Mouse (Mus musculus) spleen, adult 2 months (tissue): ENCODE data around the gene Tecpr2. TPM values are rescaled to one million over a fixed set of nuclear protein-coding genes. Genes with fewer than 3 reads are reported as not detected.

Experiments
- DNase-seq, 2 experiments: peaks; one replicate each; pipeline versions ENCODE4 v3.0.0 to v3.0.0-alpha.2; 2012 to 2021; ENCODE audit warnings: low spot score in 2 of 2, low read depth in 1 of 2
- H3K27ac ChIP-seq: fragments of 200-500 bp; 2 replicates; pipeline ENCODE4 v1.5.1; 2012; ENCODE audit warnings: low read length, inconsistent platforms; ENCODE audit not compliant: insufficient read depth
- H3K27me3 ChIP-seq: fragments of 200-500 bp; 2 replicates; pipeline ENCODE4 v1.6.1; 2012; ENCODE audit warnings: mild to moderate bottlenecking, moderate library complexity, low read length, inconsistent platforms; ENCODE audit not compliant: control insufficient read depth, insufficient read depth
- H3K36me3 ChIP-seq: fragments of 200-500 bp; 2 replicates; pipeline ENCODE4 v1.6.1; 2012; ENCODE audit warnings: mild to moderate bottlenecking, low read length, inconsistent platforms; ENCODE audit not compliant: control insufficient read depth, insufficient read depth
- H3K4me1 ChIP-seq: fragments of 200-500 bp; 2 replicates; pipeline ENCODE4 v1.6.1; 2011; ENCODE audit warnings: inconsistent platforms; ENCODE audit not compliant: control insufficient read depth, insufficient read depth, insufficient read length
- H3K4me3 ChIP-seq: fragments of 200-500 bp; 2 replicates; pipeline ENCODE4 v1.5.1; 2011; ENCODE audit warnings: mild to moderate bottlenecking, inconsistent platforms; ENCODE audit not compliant: insufficient read depth, insufficient read length; ENCODE audit errors: extremely low read depth
- CTCF ChIP-seq: fragments of 200-500 bp; IDR thresholded peaks from 2 replicates; pipeline ENCODE4 v1.5.1; 2011; ENCODE audit warnings: mild to moderate bottlenecking, inconsistent platforms; ENCODE audit not compliant: insufficient read depth, insufficient read length, insufficient replicate concordance; ENCODE audit errors: extremely low read depth
- POLR2A ChIP-seq: fragments of 200-500 bp; IDR thresholded peaks from 2 replicates; pipeline ENCODE4 v1.6.1; 2011; ENCODE audit warnings: low read depth, low read length, inconsistent platforms
- WGBS: fragments of 180-500 bp; shearing (Covaris S2); methylation state at CpG from one replicate; pipeline ENCODE4 v1.1.7; 2018; 5-methylcytosine and 5-hydroxymethylcytosine counted together
- polyA plus RNA-seq: library from polyadenylated mRNA; depleted of rRNA; stranded (reverse); fragments of >200 nt; gene quantifications from 2 replicates; pipeline ENCODE4 v1.2.3, GENCODE M21; 2012; rRNA removed

The Tecpr2 gene
- 4.0 and 4.1 TPM in 2 replicates for polyA plus RNA-seq

DNA sequence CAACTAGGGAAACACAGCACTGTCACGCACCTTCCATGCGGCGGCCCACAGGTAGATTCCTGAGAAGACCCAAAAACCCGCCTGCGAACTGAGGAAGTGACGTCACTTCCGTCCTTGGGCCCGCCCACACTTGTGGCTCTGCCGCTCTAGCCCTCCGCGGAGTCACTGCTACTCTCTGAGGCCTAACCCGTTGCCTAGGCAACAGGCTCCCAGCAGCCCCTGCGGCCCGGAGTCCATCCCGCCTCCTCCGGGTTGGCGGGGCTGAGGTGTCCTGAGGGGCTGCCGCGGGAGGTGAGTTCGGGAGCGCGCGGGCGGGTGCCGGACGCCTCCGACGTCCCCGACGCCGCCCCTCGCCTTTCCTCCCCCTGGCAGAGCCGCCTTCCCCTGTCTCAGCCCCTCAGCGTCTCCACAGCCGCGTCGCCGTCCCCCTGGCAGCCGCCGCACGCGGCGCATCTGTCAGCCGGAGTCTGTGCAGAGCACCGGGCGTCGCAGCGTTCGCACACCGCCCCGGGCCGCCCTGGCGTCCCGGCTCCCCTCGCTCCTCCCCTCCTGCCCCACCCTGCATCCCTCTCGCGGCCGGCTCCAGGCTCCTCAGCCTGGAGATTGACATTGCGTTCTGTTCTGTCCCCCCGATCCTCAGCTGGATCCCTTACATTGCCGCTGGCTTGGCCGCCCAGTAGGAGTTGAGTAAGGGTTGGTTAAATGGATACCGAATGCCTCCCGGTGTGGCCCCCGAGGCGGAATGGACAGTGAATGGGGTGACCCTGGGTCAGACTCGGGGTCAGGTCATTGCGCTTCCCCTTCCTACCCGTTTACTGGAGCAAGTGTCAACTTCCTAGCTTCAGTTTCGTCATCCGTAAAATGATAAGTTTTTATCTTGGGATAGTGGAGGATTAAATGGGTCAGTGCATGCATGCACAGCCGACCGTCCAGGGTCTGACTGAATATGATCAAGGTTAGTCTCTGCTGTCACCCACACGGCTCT, at the start of gene Tecpr2, which contains the start of gene Cinp:
Gene Tecpr2, plus strand, starts transcription at position 229 of the 985 bp plus-strand sequence.
Gene Cinp, minus strand, starts transcription at position 110 of the 985 bp plus-strand sequence.
- DNase-seq: peak; percentile 96 to 98
- Histone ChIP-seq H3K27ac (peak within 1 kb of the TSS; percentile 45), H3K4me3 (peak within 1 kb of the TSS; percentile 88), H3K36me3 (no peaks in the 10 kb centered on the region), H3K27me3 (no peaks in the 10 kb centered on the region), H3K4me1 (peaks cover 6% of the 10 kb centered on the region; the same call in 1 of the 2 replicates)
- TF ChIP-seq POLR2A (no peak; the same call in none of the 2 replicates), CTCF (no peak)
- 1% methylated on average over 72 of the region's 74 CpGs for WGBS

DNA sequence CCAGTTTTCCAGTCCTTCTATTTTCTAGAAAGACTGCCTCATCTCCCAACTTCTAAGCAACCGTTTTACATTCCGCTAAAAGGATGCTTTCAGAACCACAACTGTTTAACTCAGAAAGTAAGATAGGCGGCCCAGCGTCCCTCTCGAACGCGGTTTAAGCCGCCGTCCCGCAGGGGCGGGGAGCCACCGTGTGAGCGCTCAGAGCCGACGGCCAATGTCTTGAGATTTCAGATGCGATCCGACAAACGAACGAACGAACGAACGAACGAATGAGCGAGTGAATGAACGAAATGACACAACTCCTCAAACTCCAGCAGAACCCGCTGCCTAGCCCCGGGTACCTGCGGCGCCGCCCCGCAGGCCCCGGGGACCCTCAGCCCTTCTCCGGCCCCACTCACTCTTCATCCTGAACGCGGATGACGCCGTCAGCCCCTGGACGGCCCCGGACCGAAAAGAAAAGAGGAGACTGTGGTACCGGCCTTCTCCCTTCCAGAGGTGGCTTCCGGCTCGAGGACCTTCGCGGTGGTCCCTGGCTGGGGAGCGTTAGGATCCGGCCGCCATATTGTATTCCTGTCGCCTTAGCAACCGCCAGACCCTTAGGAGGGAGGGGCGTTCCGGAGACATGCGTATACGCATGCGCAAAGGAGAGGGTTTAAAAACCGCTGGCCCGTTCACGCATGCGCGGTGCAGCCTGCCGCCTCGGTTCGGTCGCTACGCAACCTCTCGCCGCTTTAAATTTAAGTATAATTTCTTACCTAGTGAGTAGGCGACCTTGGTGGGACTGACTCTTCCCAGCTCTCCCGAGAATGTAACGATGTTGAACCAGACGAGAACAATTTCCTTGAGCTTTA, 48.5 kb upstream of the Tecpr2 start, which contains the start of gene Mok:
Gene Mok, minus strand, starts transcription at position 592 of the 851 bp plus-strand sequence.
- TF ChIP-seq CTCF (no peak), POLR2A (no peak)
- WGBS: under 1% methylated on average over 71 of the region's 71 CpGs
- peak; percentile 83 to 93 for DNase-seq
- Histone ChIP-seq H3K27ac (no peak within 1 kb of the TSS), H3K4me3 (peak within 1 kb of the TSS; percentile 87), H3K27me3 (0 out of 2 replicates have a peak, but pooled peaks cover 3% of the 10 kb centered on the region), H3K36me3 (no peaks in the 10 kb centered on the region), H3K4me1 (no peaks in the 10 kb centered on the region)

DNA sequence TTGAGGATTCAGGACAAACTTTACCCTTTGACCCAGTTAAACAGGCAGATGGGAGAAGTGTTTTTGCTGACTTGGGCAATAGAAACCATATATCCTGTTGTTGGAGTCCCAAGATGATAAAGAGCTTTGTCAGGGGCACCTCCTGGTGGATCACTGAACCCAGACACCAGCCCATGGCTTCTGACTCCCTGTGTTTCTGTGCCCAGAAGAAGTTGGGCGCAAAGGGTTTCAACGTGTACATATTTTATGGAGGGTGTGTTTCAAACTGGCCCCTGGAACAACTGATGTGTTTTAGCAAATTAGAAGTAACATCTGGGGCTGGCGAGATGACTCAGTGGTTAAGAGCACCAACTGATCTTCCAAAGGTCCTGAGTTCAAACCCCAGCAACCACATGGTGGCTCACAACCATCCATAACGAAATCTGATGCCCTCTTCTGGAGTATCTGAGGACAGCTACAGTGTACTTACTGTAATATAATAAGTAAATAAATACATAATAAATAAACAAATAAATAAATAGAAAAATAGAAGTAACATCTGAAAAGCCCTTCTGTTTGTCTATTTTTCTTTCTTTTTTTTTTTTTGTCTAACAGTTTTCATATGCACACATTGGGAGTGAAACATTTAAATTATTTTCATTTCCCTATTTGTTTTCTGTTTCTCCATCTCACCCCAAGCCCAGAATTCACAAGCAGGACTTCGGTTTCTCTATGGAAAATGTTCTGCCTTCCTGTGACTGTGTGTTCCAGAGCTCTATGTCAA, 47.2 kb upstream of the Tecpr2 start:
- WGBS: 73% methylated on average over 5 of the region's 5 CpGs
- Histone ChIP-seq H3K36me3 (no peaks in the 10 kb centered on the region), H3K27ac (no peak overlapping the region), H3K4me1 (no peaks in the 10 kb centered on the region), H3K27me3 (0 out of 2 replicates have a peak, but pooled peaks cover 6% of the 10 kb centered on the region), H3K4me3 (no peak overlapping the region)
- TF ChIP-seq CTCF (no peak), POLR2A (no peak)
- DNase-seq: no peak

DNA sequence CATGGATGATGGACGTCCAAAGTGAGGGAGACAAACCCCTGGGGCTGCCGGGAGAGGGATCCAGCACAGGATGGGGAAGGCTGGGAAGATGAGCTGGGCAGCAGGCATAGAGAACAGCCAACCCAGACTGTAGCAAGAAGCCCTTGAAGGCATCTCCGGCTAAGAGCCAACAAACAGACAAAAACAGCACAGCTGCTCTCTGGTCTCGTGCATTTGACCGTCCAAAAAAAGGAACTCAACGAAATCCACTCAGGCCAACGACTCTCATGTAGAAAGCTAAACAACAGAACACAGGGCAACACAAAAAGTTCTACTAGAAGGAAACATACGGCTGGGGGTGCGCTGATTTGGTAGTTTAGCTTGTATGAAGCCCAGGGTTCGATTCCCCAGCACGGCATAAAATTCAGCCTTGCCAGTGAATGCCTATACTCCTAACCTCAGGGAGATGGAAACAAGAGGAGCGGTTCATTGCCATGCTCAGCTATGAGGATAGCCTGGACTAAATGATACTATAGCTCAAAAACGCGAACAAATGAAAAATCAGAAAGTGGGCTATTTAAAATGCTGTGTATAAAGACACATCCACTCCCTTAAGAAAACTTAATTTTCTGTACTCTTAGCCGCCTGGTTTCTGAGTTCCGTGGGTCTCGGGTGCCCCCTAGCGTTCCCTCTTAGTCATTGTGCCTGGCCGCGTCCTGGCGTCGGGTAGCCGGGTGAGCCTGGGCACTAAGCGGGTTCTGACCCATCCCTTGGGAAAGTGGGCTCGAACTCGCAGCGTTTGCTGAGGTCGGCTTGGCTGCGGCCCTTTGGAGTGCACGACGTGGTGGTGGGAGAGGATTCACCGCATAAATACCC, 45.6 kb upstream of the Tecpr2 start:
- Histone ChIP-seq H3K27ac (no peak overlapping the region), H3K36me3 (no peaks in the 10 kb centered on the region), H3K4me1 (no peaks in the 10 kb centered on the region), H3K4me3 (peak overlapping the region; percentile 57), H3K27me3 (0 out of 2 replicates have a peak, but pooled peaks cover 6% of the 10 kb centered on the region)
- TF ChIP-seq CTCF (peak; percentile 91), POLR2A (no peak)
- WGBS: 13% methylated on average over 32 of the region's 32 CpGs
- peak; percentile 62 to 81 for DNase-seq

DNA sequence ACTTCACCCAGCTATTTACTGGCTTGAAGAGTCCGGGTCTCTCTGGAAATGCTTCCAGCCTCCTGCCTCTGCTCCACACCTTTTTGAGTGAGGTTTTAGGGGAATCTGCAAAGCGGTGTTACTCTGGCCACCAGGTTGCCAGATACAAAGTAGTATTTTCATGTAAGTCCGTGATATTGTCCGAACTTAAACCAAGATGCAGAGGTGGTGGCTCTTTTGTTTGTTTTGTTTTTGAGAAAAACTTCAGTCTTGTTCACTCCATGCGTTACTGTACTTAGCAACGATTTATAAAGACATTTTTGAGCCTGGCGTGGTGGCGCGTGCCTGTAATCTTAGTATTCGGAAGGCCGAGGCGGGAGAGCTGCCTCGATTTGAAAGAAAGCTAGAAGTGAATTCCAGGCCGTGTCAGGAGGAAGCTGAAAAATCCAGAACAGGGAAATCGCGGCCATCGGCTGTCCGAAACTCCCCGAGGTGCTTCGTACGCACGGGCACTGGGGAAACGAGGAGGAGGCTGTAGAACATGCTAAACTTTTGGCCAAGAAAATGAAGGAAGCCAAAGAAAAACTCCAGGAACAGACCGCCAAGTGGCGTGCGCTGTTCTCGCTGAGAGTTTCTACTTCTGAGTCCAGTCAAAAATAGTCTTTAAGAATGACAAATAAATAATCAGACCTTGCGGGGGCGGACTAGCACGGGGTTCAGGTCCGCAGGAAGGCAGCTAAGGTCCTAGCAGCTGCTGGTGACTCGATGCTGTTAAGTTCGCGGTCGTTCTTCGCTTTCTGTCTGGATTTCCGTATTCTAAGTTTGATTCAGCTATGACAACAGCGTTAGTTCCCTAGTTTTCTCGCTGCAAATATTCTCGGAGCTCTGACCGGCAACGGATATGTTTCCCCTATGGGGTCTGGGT, 44.6 kb upstream of the Tecpr2 start:
- 2% methylated on average over 42 of the region's 42 CpGs for WGBS
- TF ChIP-seq CTCF: no peak
- H3K36me3 ChIP-seq: no peaks in the 10 kb centered on the region
- peak in 1 of 2 experiments; percentile 15 for DNase-seq
- 0 out of 2 replicates have a peak, but pooled peaks cover 5% of the 10 kb centered on the region for H3K27me3 ChIP-seq
- H3K27ac ChIP-seq: peak overlapping the region; percentile 33; the same call in 1 of the 2 replicates
- H3K4me3 ChIP-seq: peak overlapping the region; percentile 57; the same call in 1 of the 2 replicates
- H3K4me1 ChIP-seq: no peaks in the 10 kb centered on the region
